Mouse (Mus musculus) inflammation-experienced regulatory T-cells (primary cell): ENCODE data around the gene Taar7e. TPM values are rescaled to one million over a fixed set of nuclear protein-coding genes. Genes with fewer than 3 reads are reported as not detected.

Experiments used
- polyA plus RNA-seq, 2 experiments: library from polyadenylated mRNA; unstranded; fragments of 100-300 nt; shearing (Covaris generic); gene quantifications; one replicate each; pipeline ENCODE4 v1.2.1; 2017

Taar7e gene
- under 1 TPM; 0.46 to 0.50 TPM for polyA plus RNA-seq

GRCm38 (mm10) chr10:24037314-24037713, at the start of gene Taar7e:
Gene Taar7e (plus strand): TSS chr10:24037614.

GRCm38 (mm10) chr10:23993381-23993780, 44.0 kb upstream of the Taar7e start, which contains the start of gene Taar7a:
Gene Taar7a (minus strand): TSS chr10:23993481.

GRCm38 (mm10) chr10:23999639-24000038, 37.8 kb upstream of the Taar7e start, which contains the start of gene Taar7b:
Gene Taar7b (plus strand): TSS chr10:23999939.

GRCm38 (mm10) chr10:24026922-24027321, 10.5 kb upstream of the Taar7e start, which contains the start of gene Taar7d:
Gene Taar7d (plus strand): TSS chr10:24027222.

GRCm38 (mm10) chr10:24049210-24049609, 11.8 kb downstream of the Taar7e start, which contains the start of gene Taar7f:
Gene Taar7f (plus strand): TSS chr10:24049510.

GRCm38 (mm10) chr10:24076200-24076599, 38.8 kb downstream of the Taar7e start, which contains the start of gene Taar8a:
Gene Taar8a (plus strand): TSS chr10:24076500.

Other genes starting within 250 kb of the Taar7e start
- 1 to 10 TPM in 1 of 2 experiments, under 1 TPM in 1; 0.53 to 1.4 TPM for gene Slc18b1, start 240.6 kb upstream of the Taar7e start, polyA plus RNA-seq
- under 1 TPM; 0.11 to 0.16 TPM for gene Vnn3, start 186.2 kb upstream of the Taar7e start, polyA plus RNA-seq
- under 1 TPM; 0.53 to 0.74 TPM for gene Vnn1, start 142.9 kb upstream of the Taar7e start, polyA plus RNA-seq
- 1 to 10 TPM in 1 of 2 experiments, not detected in 1; 1.7 TPM for gene Taar1, start 117.3 kb upstream of the Taar7e start, polyA plus RNA-seq
- not detected for gene Taar2, start 99.0 kb upstream of the Taar7e start, polyA plus RNA-seq
- gene Taar3, start 88.1 kb upstream of the Taar7e start, polyA plus RNA-seq = not detected
- not detected for gene Taar4, start 77.1 kb upstream of the Taar7e start, polyA plus RNA-seq
- 1 to 10 TPM in 1 of 2 experiments, not detected in 1; 1.2 TPM for gene Taar5, start 66.9 kb upstream of the Taar7e start, polyA plus RNA-seq
- under 1 TPM in 1 of 2 experiments, not detected in 1; 0.16 TPM for gene Taar6, start 52.0 kb upstream of the Taar7e start, polyA plus RNA-seq
- gene Taar7a, start 44.1 kb upstream of the Taar7e start, polyA plus RNA-seq = under 1 TPM in 1 of 2 experiments, not detected in 1; 0.36 TPM
- gene Taar7b, start 37.7 kb upstream of the Taar7e start, polyA plus RNA-seq = under 1 TPM in 1 of 2 experiments, not detected in 1; 0.98 TPM
- gene Taar7d, start 10.4 kb upstream of the Taar7e start, polyA plus RNA-seq = not detected
- not detected for gene Taar7f, start 11.9 kb downstream of the Taar7e start, polyA plus RNA-seq
- not detected for gene Taar8a, start 38.9 kb downstream of the Taar7e start, polyA plus RNA-seq
- not detected for gene Taar8b, start 54.7 kb downstream of the Taar7e start, polyA plus RNA-seq
- gene Taar8c, start 64.3 kb downstream of the Taar7e start, polyA plus RNA-seq = not detected
- 1 to 10 TPM in 1 of 2 experiments, under 1 TPM in 1; 0.14 to 1.4 TPM for gene Taar9, start 71.9 kb downstream of the Taar7e start, polyA plus RNA-seq
- 10 to 100 TPM; 39.8 to 48.8 TPM for gene Stx7, start 111.7 kb downstream of the Taar7e start, polyA plus RNA-seq
- gene Moxd1, start 185.9 kb downstream of the Taar7e start, polyA plus RNA-seq = not detected